Mouse (Mus musculus): ENCODE measurements around the gene Cpeb4.
"Not testable (repeated sequence)": the region's sequence is repeated elsewhere in the genome, so short reads cannot be mapped to it uniquely, and the experiment has no call there.

The Cpeb4 gene

GRCm38 (mm10) chr11:31974132-31974531 is 102.1 kb downstream of the Cpeb4 start:
- DNase-seq (ENCODE audit: extremely low read depth, low read depth, low spot score) = no peak

- no peak for DNase-seq (ENCODE audit: extremely low read depth, low read depth, low spot score)
These were observed 102.8 kb downstream of the Cpeb4 start for GRCm38 (mm10) chr11:31974826-31975225.

GRCm38 (mm10) chr11:31975678-31976077 is 103.7 kb downstream of the Cpeb4 start:
- no peak for DNase-seq (ENCODE audit: extremely low read depth, low read depth, low spot score)

GRCm38 (mm10) chr11:31976137-31976536 is 104.1 kb downstream of the Cpeb4 start:
- no peak for DNase-seq (ENCODE audit: extremely low read depth, low read depth, low spot score)

- DNase-seq (ENCODE audit: extremely low read depth, low read depth, low spot score) = not testable (repeated sequence)
These were observed 108.1 kb downstream of the Cpeb4 start for GRCm38 (mm10) chr11:31980089-31980488.

- DNase-seq (ENCODE audit: extremely low read depth, low read depth, low spot score) = no peak
These were observed 109.8 kb downstream of the Cpeb4 start for GRCm38 (mm10) chr11:31981830-31982229.

GRCm38 (mm10) chr11:31982247-31982943 is 110.4 kb downstream of the Cpeb4 start:
- not testable (repeated sequence) for DNase-seq (ENCODE audit: extremely low read depth, low read depth, low spot score)

- DNase-seq (ENCODE audit: extremely low read depth, low read depth, low spot score) = no peak
These were observed 111.2 kb downstream of the Cpeb4 start for GRCm38 (mm10) chr11:31983249-31983648.

- DNase-seq (ENCODE audit: extremely low read depth, low read depth, low spot score) = no peak
These were observed 112.8 kb downstream of the Cpeb4 start for GRCm38 (mm10) chr11:31984786-31985185.
